Mouse (Mus musculus): ENCODE data around the gene Arhgef15. TPM values are rescaled to one million over a fixed set of nuclear protein-coding genes. Genes with fewer than 3 reads are reported as not detected.

Arhgef15 gene
- total and polyA plus RNA-seq, 3 experiments: 0.04 TPM; not detected in 2

DNA sequence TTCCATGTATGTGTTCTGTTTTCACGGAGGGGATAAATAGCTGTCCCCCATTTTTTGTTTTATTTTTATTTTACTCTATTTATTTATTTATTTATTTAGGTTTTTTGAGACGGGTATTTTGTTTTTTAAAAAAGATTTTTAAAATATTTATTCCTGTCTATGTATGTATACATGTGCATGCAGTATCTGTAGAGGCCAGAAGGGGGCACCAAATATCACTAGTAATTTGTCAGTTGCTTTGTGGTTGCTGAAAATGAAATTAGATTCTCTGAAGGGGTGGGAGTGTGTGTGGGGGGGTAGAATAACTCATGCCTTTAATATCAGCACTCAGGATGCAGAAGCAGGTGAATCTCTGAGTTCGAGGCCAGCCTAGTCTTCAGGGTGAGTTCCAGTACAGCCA is 8.6 kb upstream of the Arhgef15 start:
- in situ Hi-C loops (cut with MboI; ENCODE audit: low pct_ligation_motif_present, low pct_unique_long_range_greater_than_20kb, low sequenced_read_pairs) (no loop called here), dilution Hi-C loops (cut with MboI; ENCODE audit: extremely low pct_ligation_motif_present, extremely low pct_unique_long_range_greater_than_20kb, low sequenced_read_pairs) (no loop called here)
- Histone ChIP-seq H3K27ac (ENCODE audit: insufficient read depth, low read depth) (no peak overlapping the region), H3K27me3 (replicated peaks) (peaks cover 17% of the 10 kb centered on the region), H3K36me3 (replicated peaks in 1 of 2; ENCODE audit: control insufficient read depth in 1 of 2, insufficient read depth in 1 of 2, low read length in 1 of 2) (peaks cover 0 to 9% of the 10 kb centered on the region in 2 experiments), H3K9ac (ENCODE audit: insufficient read depth, low read depth) (no peak overlapping the region), H3K4me1 (ENCODE audit: control insufficient read depth in 1 of 2, insufficient read depth in 2 of 2) (peaks cover 6 to 21% of the 10 kb centered on the region in 2 experiments; a peak in 3 of 4 replicates), H3K9me3 (replicated peaks; ENCODE audit: low read length) (no peaks in the 10 kb centered on the region), H3K4me2 (ENCODE audit: insufficient read depth, low read depth, poor library complexity, severe bottlenecking) (no peak overlapping the region), H3K79me2 (replicated peaks; ENCODE audit: control insufficient read depth, extremely low read depth, insufficient read depth, poor library complexity, severe bottlenecking) (no peaks in the 10 kb centered on the region), H3K4me3 (replicated peaks in 1 of 3; ENCODE audit: low read depth in 2 of 3, low read length in 2 of 3, poor library complexity in 1 of 3) (no peak overlapping the region)
- DNase-seq (ENCODE audit: extremely low read depth): peak; percentile 85
- TF ChIP-seq IRF4 (IDR thresholded peaks at IDR 0.05; ENCODE audit: low read depth, low read length): 0 out of 2 replicates have a peak, but pooled peaks have one; percentile 19
- peak; percentile 72; the same call in 1 of the 2 replicates for TF ChIP-seq SIN3A (IDR thresholded peaks at IDR 0.05; ENCODE audit: low read length)
- no peak for TF ChIP-seq BHLHE40 (IDR thresholded peaks at IDR 0.05; ENCODE audit: low read depth, low read length)
- TF ChIP-seq GABPA (IDR thresholded peaks at IDR 0.05; ENCODE audit: insufficient replicate concordance, low read depth, low read length): no peak
- 0 out of 2 replicates have a peak, but pooled peaks have one; percentile 23 for TF ChIP-seq MXI1 (IDR thresholded peaks at IDR 0.05; ENCODE audit: low read depth, low read length)
- TF ChIP-seq ZKSCAN1 (IDR thresholded peaks at IDR 0.05; ENCODE audit: borderline replicate concordance, low read depth, low read length): no peak
- TF ChIP-seq MAZ (IDR thresholded peaks at IDR 0.05; ENCODE audit: low read depth, low read length): 0 out of 2 replicates have a peak, but pooled peaks have one; percentile 39
- no peak; the same call in 1 of the 2 replicates for TF ChIP-seq ELF1 (IDR thresholded peaks at IDR 0.05; ENCODE audit: low read depth, low read length)
- no peak for TF ChIP-seq NELFE (IDR thresholded peaks at IDR 0.05; ENCODE audit: low read depth, low read length)
- no peak for TF ChIP-seq ETS1 (conservative IDR thresholded peaks at IDR 0.05; ENCODE audit: low read depth, low read length)
- TF ChIP-seq CHD1 (IDR thresholded peaks at IDR 0.05; ENCODE audit: low read depth, low read length): no peak
- peak; percentile 77 for TF ChIP-seq RAD21 (IDR thresholded peaks at IDR 0.05; ENCODE audit: low read depth, low read length)
- no peak for TF ChIP-seq UBTF (IDR thresholded peaks at IDR 0.05; ENCODE audit: low read depth, low read length)
- no peak for TF ChIP-seq MAFK (IDR thresholded peaks at IDR 0.05; ENCODE audit: insufficient replicate concordance, low read length)
- no peak for TF ChIP-seq EP300 (IDR thresholded peaks at IDR 0.05; ENCODE audit: low read length)
- TF ChIP-seq USF2 (conservative IDR thresholded peaks at IDR 0.05; ENCODE audit: low read depth, low read length): no peak
- TF ChIP-seq SMC3 (IDR thresholded peaks at IDR 0.05; ENCODE audit: low read depth, low read length): peak; percentile 80
- no peak for TF ChIP-seq JUND (conservative IDR thresholded peaks at IDR 0.05; ENCODE audit: low read depth, low read length)
- TF ChIP-seq TBP (conservative IDR thresholded peaks at IDR 0.05; ENCODE audit: low read depth, low read length): 0 out of 2 replicates have a peak, but pooled peaks have one; percentile 19
- peak; percentile 69; the same call in 1 of the 2 replicates for TF ChIP-seq MYC (IDR thresholded peaks at IDR 0.05; ENCODE audit: low read depth, low read length)
- no peak for TF ChIP-seq MEF2A (IDR thresholded peaks at IDR 0.05; ENCODE audit: borderline replicate concordance, low read depth, low read length)
- TF ChIP-seq ZNF384 (IDR thresholded peaks at IDR 0.05; ENCODE audit: low read depth, low read length): 0 out of 2 replicates have a peak, but pooled peaks have one; percentile 9
- TF ChIP-seq JUN (IDR thresholded peaks at IDR 0.05; ENCODE audit: insufficient read depth, low read depth, low read length): no peak
- TF ChIP-seq CTCF (conservative IDR thresholded peaks at IDR 0.05 in 1 of 2, IDR thresholded peaks at IDR 0.05 in 1 of 2; ENCODE audit: low read depth in 2 of 2, low read length in 2 of 2): peak in 1 of 2 experiments; percentile 88; a peak in 3 of 4 replicates

All from CH12.LX (cell line).